Mouse (Mus musculus) thymus, adult 2 months (tissue): ENCODE data around the gene Smarcd3.

Source experiments
- CTCF ChIP-seq: fragments of 200-500 bp; IDR thresholded peaks from 2 replicates; pipeline ENCODE4 v1.5.1; 2012; ENCODE audit warnings: mild to moderate bottlenecking, control low read depth, low read length, moderate library complexity, borderline replicate concordance; ENCODE audit not compliant: control insufficient read depth, poor library complexity, insufficient read depth; ENCODE audit errors: extremely low read depth
- POLR2A ChIP-seq: fragments of 200-500 bp; IDR thresholded peaks from 2 replicates; pipeline ENCODE4 v1.6.1; 2012; ENCODE audit warnings: mild to moderate bottlenecking, low read length, control low read depth, moderate library complexity; ENCODE audit not compliant: control insufficient read depth, poor library complexity, insufficient read depth; ENCODE audit errors: extremely low read depth

GRCm38 (mm10) chr5:24598570-24599006 lies 25.6 kb downstream of the Smarcd3 start:
- peak; percentile 91 for TF ChIP-seq CTCF
- TF ChIP-seq POLR2A = no peak
